Mouse (Mus musculus) kidney, postnatal 25 days (tissue): Measurements from ENCODE around the gene Pfn1.
A peak's percentile ranks its signal among the peaks of the same experiment; 100 is the strongest.

Experiments
- DNase-seq, 2 experiments: peaks; one replicate each; pipeline ENCODE4 v3.0.0; 2021; ENCODE audit warnings: mixed read lengths in 2 of 2

Gene Pfn1

DNA sequence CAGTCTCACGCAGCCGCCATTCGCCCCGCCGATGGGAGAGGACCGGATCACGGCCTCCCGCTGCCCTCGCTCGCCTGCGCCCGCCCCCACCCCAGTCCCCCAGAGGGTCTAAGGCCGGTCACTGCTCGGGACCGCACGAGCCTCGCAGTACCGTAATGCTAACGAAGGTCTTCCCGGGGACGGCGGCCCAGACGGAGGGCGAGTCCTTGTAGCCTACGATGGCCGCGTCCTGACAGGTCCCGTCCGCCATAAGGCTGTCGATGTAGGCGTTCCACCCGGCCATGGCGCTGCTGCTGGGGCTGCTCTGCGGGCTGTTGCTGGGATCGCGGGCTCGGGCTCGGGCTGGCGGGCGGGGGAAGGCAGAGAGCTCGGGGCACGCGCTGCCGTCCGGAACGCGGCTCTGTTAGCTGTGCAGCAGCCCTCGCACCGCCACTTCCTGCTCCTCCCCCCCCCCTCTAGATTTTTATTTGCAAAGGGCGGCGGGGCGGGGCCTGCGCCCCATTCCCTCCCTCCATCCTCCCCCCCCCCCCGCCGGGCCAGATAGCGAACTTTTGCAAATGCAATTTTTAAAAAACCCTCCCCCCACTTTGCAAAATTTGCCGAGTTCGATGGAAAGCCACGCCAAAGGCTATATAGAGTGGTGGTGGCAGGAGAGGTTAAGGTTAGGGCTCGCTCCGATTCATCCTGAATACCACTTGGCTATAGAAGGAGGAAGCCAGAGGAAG, at the start of gene Pfn1:
TSS of gene Pfn1 (minus strand) at position 447 of the 725 bp plus-strand sequence.
- DNase-seq = peak; percentile 86 to 90

- DNase-seq = peak in 1 of 2 experiments; percentile 50
Measured at GRCm38 (mm10) chr11:70702781-70703180, 48.3 kb upstream of the Pfn1 start.

GRCm38 (mm10) chr11:70701984-70702733, 47.7 kb upstream of the Pfn1 start:
- DNase-seq = peak in 1 of 2 experiments; percentile 28

- peak; percentile 24 to 59 for DNase-seq
Measured at GRCm38 (mm10) chr11:70701221-70701955, 46.9 kb upstream of the Pfn1 start.

DNA sequence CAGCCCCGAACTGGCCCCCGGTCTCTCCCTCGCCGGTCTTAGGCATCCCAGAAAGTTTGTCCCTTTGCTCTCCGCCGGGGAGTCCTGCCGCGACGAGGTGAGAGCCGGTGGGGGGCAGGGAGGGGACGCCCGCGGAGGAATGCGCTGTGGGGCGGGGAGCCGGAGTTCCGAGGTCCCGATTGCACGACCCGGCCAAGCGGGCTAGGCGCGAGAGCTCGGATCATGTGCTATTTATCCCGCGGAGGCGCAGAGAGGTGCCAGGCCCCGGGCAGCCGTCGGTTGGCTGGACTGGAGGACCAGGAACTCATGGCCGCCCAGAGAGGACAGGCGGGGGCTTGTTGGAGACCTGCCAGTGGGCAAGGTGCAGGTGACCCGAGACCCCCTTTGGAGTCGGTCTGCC, 46.2 kb upstream of the Pfn1 start:
- peak; percentile 85 to 93 for DNase-seq

GRCm38 (mm10) chr11:70699722-70700556, 45.5 kb upstream of the Pfn1 start, which contains the start of the genes Inca1 and Kif1c:
Gene Inca1 (minus strand): TSS chr11:70700155.
Gene Kif1c (plus strand): TSS chr11:70700548.
- peak; percentile 95 to 96 for DNase-seq

DNA sequence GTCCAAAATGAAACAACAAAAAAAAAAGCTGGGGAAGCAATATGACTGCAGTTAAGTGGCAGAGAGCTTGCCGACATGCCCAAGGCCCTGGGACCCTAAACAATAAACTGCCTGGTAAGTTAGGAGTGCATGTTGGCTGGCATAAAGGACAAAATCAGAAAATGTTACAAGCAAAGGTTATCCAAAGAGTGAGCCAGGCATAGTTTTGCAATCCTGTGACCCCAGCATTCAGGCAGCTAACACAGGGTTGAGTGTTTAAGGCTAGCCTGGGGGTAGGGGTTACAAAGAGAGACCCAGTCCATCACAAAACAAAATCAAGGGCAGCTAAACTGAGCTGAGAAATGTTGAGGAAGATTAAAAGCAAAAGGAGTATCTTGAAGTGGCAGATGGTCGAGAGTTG, 44.6 kb upstream of the Pfn1 start:
- DNase-seq = peak in 1 of 2 experiments; percentile 21

DNA sequence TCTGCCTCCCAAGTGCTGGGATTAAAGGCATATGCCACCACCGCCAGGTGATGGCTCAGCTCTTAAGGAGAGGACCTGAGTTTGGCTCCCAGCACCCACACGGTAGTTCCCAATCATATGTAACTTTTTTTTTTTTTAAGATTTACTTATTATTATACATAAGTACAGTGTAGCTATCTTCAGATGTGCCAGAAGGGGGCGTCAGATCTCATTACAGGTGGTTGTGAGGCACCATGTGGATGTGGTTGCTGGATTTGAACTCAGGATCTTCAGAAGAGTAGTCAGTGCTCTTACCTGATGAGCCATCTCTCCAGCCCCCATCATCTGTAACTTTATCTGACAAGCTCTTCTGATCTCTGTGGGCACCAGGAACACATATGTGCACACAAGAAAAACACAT, 42.9 kb upstream of the Pfn1 start:
- DNase-seq = peak in 1 of 2 experiments; percentile 20

DNA sequence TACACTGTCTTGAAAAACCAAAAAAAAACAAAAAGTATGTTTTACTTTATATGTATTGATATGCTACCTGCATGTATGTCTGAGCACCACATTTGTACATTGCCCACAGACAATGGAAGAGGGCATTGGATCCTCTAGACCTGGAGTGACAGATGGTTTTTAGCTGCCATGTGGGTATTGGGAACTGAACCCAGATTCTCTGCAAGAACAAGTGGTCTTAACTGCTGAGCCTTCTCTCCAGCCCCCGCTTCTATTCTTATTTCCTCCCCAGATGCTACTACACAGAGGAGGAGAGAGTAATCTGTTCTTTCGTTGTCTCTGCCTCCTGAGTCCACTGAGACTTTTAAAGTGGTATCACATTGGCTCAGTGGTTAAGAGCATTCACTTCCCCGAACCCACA, 39.1 kb upstream of the Pfn1 start:
- no peak for DNase-seq

DNA sequence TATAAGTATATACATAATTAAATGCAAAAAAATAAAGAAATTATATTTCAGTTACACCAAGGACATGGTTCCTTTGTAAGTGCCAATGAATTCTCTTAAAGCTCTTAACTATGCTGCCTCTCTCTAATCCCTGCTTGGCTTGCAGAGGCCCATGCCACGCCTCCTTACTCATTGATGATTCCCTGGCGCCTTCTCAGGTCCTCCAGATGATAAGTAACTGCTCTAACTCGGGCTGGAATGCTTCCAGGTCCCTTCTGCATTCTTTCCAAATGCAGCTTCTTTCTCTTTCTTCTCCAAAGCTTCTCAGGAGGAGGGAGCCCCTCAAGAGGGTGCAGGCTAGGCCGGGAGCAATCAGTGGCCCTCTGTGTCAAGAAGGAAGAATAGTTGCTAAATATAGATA, 35.1 kb upstream of the Pfn1 start:
- peak; percentile 47 to 61 for DNase-seq

- peak in 1 of 2 experiments; percentile 38 for DNase-seq
Measured at GRCm38 (mm10) chr11:70688372-70688771, 33.9 kb upstream of the Pfn1 start.

DNA sequence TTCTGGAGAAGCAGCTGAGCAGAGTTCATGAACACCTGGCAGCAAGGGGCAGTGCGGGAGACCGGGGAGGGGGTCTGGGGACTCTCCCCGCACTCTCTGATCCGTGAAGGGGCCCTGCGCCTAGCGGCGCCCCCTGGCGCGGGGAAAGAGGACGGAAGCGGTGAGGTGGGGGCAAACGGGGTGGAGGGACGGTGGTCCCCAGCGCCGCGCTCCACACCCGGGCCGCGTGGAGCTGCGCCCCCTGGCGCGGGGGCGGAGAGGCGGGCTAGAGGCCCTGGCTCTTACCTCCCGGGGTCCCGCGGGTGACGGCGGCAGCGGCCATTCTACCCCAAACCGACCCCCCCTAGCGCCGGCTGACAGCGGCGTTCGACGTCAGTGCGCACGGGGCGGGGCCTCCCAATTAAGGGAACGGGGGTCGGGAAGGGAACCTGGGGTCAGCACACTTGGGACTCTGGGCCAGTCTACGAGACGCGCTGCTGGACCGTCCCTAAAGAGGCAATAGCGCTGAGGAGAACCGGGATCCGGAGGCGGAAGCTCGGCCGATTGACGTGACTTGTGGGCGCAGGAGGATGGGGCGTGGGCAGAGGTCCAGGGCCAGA, 33.3 kb upstream of the Pfn1 start, which contains the start of gene Camta2:
TSS of gene Camta2 (minus strand) at position 505 of the 599 bp plus-strand sequence.
- peak; percentile 94 to 95 for DNase-seq

- DNase-seq = peak; percentile 30 to 67
Measured at GRCm38 (mm10) chr11:70686901-70687566, 32.6 kb upstream of the Pfn1 start.

DNA sequence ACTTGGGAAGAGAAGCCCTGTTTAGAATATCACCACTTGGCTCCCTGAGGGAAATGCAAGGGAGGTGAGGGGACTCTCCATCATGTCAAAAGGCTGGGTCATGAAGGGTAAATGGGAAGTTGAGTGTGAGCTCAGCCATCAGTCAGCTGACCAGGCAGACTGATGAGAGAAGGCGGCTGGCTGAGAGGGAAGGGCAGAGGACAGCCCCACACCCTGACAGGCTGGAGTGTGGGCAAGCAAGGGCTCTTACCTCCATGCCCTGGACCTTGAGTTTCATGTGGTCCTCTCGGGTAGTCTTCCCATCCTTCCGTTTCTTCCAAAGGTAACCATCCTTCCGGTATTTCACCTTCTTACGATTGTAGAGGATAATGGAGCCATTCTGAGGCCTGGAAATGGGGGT, 29.2 kb upstream of the Pfn1 start:
- DNase-seq = peak in 1 of 2 experiments; percentile 10

- peak in 1 of 2 experiments; percentile 32 for DNase-seq
Measured at GRCm38 (mm10) chr11:70681897-70682581, 27.6 kb upstream of the Pfn1 start.

- peak in 1 of 2 experiments; percentile 35 for DNase-seq
Measured at GRCm38 (mm10) chr11:70681170-70681569, 26.7 kb upstream of the Pfn1 start.

DNA sequence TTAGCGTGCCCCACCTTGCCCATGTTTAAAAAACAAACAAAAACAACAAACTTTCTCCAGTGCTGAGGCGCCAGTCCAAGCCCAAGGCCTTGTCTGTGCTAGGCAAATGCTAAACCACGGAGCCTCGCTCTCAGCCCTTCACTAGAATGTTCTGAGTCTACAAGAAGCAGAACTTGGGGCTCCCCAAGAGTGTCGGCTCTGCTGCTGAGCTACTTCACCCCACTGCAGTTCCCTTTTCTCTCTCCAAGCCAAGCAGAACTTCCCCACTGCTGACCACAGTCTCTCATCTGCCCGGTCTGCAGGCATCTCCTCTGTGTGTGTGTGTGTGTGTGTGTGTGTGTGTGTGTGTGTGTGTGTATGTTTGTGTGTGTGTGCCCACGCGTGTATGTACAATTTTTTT, 25.4 kb upstream of the Pfn1 start:
- peak in 1 of 2 experiments; percentile 34 for DNase-seq

GRCm38 (mm10) chr11:70679361-70679760, 24.9 kb upstream of the Pfn1 start:
- DNase-seq = peak in 1 of 2 experiments; percentile 32

DNA sequence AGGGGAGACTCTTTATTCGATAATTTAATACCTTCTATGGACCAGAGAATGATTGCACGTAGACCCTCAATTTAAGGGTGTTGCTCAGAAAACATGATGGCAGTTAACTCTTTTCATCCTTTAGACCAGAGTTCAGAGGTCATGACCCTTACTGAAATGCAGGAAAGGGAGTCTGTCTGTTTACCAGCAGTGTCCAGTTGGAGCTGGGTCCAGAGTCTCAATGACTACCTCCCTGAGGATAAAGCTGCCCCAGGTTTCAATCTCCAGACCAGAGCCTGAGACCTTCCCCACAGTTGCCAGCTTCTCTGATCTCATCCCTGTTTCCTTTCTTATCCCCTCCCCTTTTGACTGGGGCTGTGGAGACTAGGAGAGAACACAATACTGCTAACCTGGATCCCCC, 24.1 kb upstream of the Pfn1 start:
- peak in 1 of 2 experiments; percentile 31 for DNase-seq

DNA sequence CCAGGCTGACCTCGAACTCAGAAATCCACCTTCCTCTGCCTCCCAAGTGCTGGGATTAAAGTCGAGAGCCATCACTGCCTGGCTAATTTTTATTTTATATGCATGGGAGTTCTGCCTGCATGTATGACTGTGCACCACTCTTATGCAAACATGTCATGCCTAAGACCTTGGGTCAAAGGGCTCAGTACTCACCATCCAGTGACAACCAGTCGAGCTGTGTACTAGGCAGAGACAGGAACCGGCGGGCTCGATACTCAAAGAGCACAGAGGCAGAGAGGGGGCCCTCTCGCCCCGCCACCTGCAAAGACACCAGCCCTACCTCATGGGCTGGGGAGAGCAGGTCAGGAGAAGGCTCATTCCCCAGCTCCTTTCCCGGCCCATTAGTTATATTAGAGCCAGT, 23.6 kb upstream of the Pfn1 start:
- DNase-seq = peak in 1 of 2 experiments; percentile 28
